Mouse (Mus musculus) c-Kit-positive CD71-positive TER-119-positive erythroid progenitor cells, embryonic 14.5 days (primary cell): Measurements from ENCODE around the gene Dazap2.
"Not testable (repeated sequence)": the region's sequence is repeated elsewhere in the genome, so short reads cannot be mapped to it uniquely, and the experiment has no call there.

Source experiments
- DNase-seq: peaks from one replicate; pipeline ENCODE4 v3.0.0-alpha.2; 2013; ENCODE audit warnings: low spot score

Dazap2 gene

GRCm38 (mm10) chr15:100611951-100612350 lies 3.2 kb upstream of the Dazap2 start:
- DNase-seq, result no peak

DNA sequence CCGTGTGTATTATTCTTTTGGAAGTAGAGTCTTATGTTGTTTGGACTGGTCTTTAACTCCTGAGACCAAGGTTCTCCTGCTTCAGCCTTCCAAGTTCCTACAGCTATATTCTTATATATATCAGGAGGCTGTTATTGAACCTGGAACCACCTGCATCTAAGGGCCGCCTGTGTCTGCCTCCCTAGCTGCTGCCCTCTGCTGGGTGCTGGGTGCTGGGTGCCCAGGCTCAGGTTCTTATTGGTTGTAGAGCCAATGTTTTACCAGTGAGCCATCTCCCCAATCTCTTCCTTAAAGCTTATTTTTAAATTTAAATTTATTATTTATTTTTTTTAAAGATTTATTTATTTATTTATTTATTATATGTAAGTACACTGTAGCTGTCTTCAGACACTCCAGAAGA lies 2.7 kb upstream of the Dazap2 start:
- peak; percentile 17 for DNase-seq

DNA sequence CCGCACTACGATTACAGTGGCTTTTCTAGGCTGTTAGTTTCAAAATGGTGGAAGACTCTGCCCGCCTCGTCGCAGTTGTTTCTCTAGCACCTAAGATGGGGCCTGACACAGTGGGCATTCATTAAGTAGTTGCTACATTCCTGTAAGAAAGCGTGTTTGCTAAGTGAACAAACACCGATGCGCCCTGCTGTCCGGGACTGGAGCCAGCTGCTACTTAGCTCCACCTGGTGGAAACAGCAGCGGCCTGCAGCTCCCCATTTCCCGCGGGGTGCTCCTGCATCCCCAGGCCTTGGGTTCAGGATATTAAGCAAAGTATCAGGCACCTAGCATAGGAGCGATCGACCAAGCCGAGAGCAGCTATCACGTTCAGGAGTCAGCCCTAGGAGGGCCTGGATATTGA lies 1.6 kb upstream of the Dazap2 start:
- DNase-seq, result peak; percentile 74

DNA sequence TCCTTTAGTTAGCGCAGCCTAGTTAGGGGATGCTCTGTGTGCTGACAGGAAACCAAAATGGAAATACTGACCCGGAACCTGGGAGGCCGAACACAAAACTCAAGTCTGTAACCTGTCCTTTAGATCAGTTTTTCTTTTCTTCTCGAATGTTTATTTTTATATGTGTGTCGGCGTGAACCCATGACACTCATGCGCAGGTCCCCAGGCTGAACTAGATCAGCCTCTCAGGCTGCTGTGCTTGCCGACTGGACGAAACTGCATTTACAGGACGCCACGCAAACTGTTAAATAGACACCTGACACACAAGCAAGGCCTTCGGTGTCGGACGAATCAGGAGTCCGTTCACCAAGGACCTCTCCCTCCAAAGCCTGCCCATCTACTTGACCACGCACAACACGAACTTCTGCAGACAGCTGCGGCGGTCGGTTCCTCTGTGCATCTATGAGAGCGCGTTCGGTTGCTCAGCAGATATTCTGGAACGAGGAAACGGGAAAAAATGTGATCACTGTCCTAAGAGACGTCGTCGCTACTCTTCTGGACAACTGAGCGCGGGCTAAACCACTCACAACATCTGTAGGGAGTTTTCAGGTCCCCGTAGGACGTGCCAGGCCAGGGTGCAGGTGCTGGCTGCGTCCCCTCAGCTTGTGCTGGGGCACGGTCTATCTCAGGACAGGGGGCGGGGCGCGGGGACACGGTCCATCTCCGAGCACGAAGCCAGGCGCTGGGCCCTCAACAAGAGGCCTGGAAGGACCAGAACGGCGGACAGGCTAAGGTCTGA lies 742 bp upstream of the Dazap2 start:
- peak; percentile 12 for DNase-seq

GRCm38 (mm10) chr15:100615825-100616220 lies 674 bp downstream of the Dazap2 start:
- DNase-seq, result peak; percentile 87

DNA sequence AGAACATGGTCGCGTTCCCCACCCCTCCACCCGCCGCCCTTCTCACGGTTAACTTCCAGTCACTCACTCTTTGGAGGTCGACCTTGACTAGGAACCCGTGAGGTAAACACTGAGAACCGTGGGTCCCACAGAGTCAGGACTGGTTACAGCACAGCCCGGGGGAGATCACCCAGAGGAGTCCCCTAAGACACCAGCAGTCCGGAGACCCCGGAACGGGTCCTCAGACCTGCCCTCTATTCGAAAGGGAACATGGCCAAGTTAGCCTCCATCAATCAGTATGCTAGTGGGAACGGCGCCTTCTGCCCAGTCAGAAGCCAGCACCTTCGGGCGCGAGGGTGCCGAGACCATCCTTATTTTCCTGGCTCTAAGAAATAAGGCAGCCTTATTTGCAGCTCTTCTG lies 1.1 kb downstream of the Dazap2 start:
- DNase-seq, result no peak

DNA sequence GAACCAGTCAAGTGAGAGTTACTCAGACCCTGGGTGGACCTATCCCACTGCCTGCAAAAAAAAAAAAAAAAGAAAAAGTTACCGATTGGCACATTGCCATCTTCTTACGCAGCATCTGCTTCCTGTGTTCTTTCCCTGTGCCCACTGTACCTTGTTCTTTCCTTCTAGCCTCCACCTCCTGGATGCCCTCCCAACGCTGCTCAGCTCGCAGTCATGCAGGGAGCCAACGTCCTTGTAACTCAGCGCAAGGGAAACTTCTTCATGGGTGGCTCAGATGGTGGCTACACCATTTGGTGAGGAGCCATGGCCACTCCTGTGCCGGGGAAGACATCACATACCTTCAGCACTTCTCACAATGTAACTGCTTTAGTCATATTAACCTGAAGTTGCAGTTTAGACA lies 4.1 kb downstream of the Dazap2 start:
- DNase-seq, result no peak

- not testable (repeated sequence) for DNase-seq
These were observed 6.5 kb downstream of the Dazap2 start for GRCm38 (mm10) chr15:100621671-100622070.

- no peak for DNase-seq
These were observed 7.0 kb downstream of the Dazap2 start for GRCm38 (mm10) chr15:100622164-100622563.

- no peak for DNase-seq
These were observed 8.6 kb downstream of the Dazap2 start for GRCm38 (mm10) chr15:100623754-100624153.

GRCm38 (mm10) chr15:100624435-100624834 lies 9.3 kb downstream of the Dazap2 start:
- no peak for DNase-seq

GRCm38 (mm10) chr15:100627287-100627686 lies 12.1 kb downstream of the Dazap2 start:
- DNase-seq, result peak; percentile 24

- DNase-seq, result no peak
These were observed 12.7 kb downstream of the Dazap2 start for GRCm38 (mm10) chr15:100627774-100628370.

- no peak for DNase-seq
These were observed 13.6 kb downstream of the Dazap2 start for GRCm38 (mm10) chr15:100628797-100629196.

- no peak for DNase-seq
These were observed 15.0 kb downstream of the Dazap2 start for GRCm38 (mm10) chr15:100630126-100630525.

DNA sequence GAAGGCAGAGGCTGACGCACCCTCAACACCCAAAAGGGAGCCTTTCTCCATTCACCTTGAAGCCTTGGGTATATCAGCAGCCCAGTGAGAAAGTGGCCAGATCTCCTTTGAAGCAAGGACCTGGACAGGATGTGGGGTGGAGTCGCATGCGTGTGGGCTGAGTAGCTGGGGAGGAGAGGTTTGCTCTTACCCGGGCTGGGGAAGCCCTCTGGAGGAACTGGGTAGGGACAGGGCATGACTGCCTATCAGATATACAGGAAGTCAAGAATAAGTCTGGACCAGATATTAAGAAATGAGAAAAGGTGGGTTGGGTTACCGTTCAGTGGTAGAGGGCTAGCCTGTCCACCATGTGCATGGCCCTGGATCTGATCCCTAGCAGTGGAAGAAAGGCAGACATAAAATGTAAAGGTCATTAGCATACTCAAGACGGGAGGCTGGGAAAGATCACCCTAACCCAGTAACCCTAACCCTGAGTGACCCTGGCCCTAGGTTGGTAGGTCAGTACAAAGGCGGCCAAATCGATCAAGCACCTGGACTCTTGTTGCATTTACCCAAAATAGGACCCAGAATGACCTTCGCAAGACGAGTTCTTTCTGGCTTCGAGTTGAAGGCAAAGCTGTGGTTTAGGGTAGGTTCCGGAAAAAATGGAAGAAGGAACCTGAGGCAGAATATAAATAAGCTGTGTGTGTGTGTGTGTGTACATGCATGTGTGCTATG lies 16.5 kb downstream of the Dazap2 start:
- no peak for DNase-seq

- no peak for DNase-seq
These were observed 17.2 kb downstream of the Dazap2 start for GRCm38 (mm10) chr15:100632323-100632722.

DNA sequence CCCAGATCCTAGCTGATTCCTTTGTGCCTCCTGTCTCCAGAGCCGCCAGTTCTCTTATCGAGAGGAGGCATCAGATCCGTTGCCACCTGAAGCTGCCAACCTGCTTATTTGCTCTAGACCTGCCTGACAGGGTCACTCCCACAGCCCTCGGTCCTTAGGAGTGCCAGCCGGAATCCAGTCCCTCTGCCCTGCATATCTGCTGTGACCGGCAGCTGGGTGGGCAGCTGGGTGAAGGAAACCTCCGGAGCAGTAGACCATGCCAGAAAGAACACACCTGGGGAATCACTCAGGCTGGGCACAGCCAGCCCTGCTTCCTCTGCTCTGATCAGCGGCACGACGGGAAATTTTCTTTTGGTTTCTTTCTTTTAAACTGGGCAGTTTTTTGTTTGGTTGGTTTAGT lies 18.2 kb downstream of the Dazap2 start:
- DNase-seq, result no peak

GRCm38 (mm10) chr15:100635239-100635638 lies 20.1 kb downstream of the Dazap2 start:
- DNase-seq, result no peak

DNA sequence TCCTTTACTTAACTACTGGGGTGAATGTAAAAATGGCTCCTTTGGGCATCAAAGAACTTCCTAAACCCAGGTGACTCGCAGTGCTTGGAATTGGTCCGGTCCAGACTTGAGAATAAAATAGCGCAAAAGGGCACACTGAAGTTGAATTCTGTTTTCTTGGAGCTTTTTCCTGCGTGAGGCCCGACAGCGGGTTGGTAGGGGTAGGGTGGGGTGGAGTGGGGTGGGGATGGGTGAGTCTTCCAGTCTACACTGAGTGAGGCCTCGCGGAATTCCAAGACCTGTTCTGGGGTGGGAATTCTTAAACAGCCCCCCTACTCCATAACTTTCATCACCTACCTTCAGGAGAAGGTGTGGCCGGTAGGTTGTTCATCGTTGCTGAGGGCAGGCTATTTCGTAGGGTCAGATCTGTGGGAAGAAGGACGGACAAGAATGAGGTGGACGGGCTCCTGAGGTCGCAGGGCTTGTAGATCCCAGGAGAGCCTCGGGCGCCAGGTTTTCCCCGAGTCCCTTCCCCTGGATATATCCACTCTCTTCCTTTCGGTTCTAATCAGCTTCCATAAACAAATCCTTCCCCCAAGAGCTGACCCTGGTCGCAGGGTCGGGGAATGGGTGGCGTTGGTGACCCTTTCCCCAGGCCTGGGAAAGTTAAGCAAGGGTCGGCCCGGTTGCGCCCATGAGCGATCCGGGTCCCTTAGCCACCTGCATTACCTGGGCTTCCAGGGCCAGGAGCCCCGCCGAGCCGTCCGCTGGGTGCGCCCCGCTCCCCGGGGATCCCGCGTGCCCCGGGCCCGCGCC lies 20.9 kb downstream of the Dazap2 start:
- DNase-seq, result no peak

GRCm38 (mm10) chr15:100636700-100637501 lies 21.8 kb downstream of the Dazap2 start, which contains the start of gene Smagp:
Smagp (minus strand) TSS chr15:100636940.
- DNase-seq, result no peak
